Mouse (Mus musculus) neural tube, embryonic 11.5 days (tissue): ENCODE measurements around the gene Foxd2. TPM values are rescaled to one million over a fixed set of nuclear protein-coding genes. Genes with fewer than 3 reads are reported as not detected.
A peak's percentile ranks its signal among the peaks of the same experiment; 100 is the strongest.

ENCODE experiments used
- ATAC-seq: fragments of 200-750 bp; cut with Nextera tagmentation; 2 replicates; pipeline ENCODE4 v1.8.0; 2017; ENCODE audit warnings: moderate number of reproducible peaks, mild to moderate bottlenecking, moderate TSS enrichment, moderate library complexity; ENCODE audit not compliant: insufficient read depth, low FRiP score, low TSS enrichment
- DNase-seq: peaks from one replicate; pipeline ENCODE4 v3.0.0-alpha.2; 2015; ENCODE audit warnings: low spot score
- H3K27ac ChIP-seq: fragments of 300-500 bp; sonication (generic); 2 replicates; pipeline ENCODE4 v1.5.1; 2014; ENCODE audit warnings: low read depth, mild to moderate bottlenecking, low read length
- H3K27me3 ChIP-seq: fragments of 300-500 bp; sonication (generic); 2 replicates; pipeline ENCODE4 v1.6.1; 2014; ENCODE audit warnings: mild to moderate bottlenecking, low read length, mixed read lengths; ENCODE audit not compliant: control insufficient read depth, insufficient read depth
- H3K36me3 ChIP-seq: fragments of 300-500 bp; sonication (generic); 2 replicates; pipeline ENCODE4 v1.6.1; 2014; ENCODE audit warnings: mild to moderate bottlenecking, low read length, moderate library complexity, mixed read lengths; ENCODE audit not compliant: control insufficient read depth, insufficient read depth
- H3K4me1 ChIP-seq: fragments of 300-500 bp; sonication (generic); 2 replicates; pipeline ENCODE4 v1.6.1; 2014; ENCODE audit warnings: low read length, mixed read lengths; ENCODE audit not compliant: control insufficient read depth, insufficient read depth
- H3K4me2 ChIP-seq: fragments of 300-500 bp; sonication (generic); 2 replicates; pipeline ENCODE4 v1.6.1; 2014; ENCODE audit warnings: low read depth, mild to moderate bottlenecking, moderate library complexity
- H3K4me3 ChIP-seq: fragments of 300-500 bp; sonication (generic); 2 replicates; pipeline ENCODE4 v1.5.1; 2014; ENCODE audit warnings: low read depth, low read length
- H3K9ac ChIP-seq: fragments of 300-500 bp; sonication (generic); 2 replicates; pipeline ENCODE4 v1.6.1; 2014; ENCODE audit warnings: mild to moderate bottlenecking, low read length
- H3K9me3 ChIP-seq: fragments of 300-500 bp; sonication (generic); 2 replicates; pipeline ENCODE4 v1.6.1; 2016; ENCODE audit warnings: low read length; ENCODE audit not compliant: control insufficient read depth
- WGBS: fragments of 180-500 bp; shearing (Covaris S2); extraction: QIAGEN DNeasy Blood & Tissue Kit; methylation state at CpG from one replicate; pipeline ENCODE4 v1.1.7; 2014; 5-methylcytosine and 5-hydroxymethylcytosine counted together
- polyA plus RNA-seq: library from polyadenylated mRNA; unstranded; fragments of >200 nt; fragmentation: Nextera tagmentation; extraction: Ambion mirVana; gene quantifications from 2 replicates; pipeline ENCODE4 v1.2.1, GENCODE M21; 2014

Gene Foxd2
- polyA plus RNA-seq, 1 experiment from 2014 or later, result 0.53 TPM

GRCm38 (mm10) chr4:114899885-114900284, 8.8 kb downstream of the Foxd2 start:
- Histone ChIP-seq H3K9me3 (no peaks in the 10 kb centered on the region), H3K9ac (no peak overlapping the region), H3K4me1 (peaks cover 7% of the 10 kb centered on the region; the same call in 1 of the 2 replicates), H3K4me2 (no peak overlapping the region), H3K27ac (no peak overlapping the region), H3K27me3 (peaks cover 70% of the 10 kb centered on the region), H3K36me3 (no peaks in the 10 kb centered on the region), H3K4me3 (no peak overlapping the region)
- 6% methylated on average over 3 of the region's 3 CpGs for WGBS
- ATAC-seq (no peak), DNase-seq (no peak)

- no peak overlapping the region for H3K4me3 ChIP-seq
- WGBS, result 14% methylated on average over 4 of the region's 4 CpGs
- H3K9ac ChIP-seq, result no peak overlapping the region
- no peak overlapping the region for H3K4me2 ChIP-seq
- peaks cover 52% of the 10 kb centered on the region for H3K27me3 ChIP-seq
- ATAC-seq (no peak), DNase-seq (peak; percentile 36)
- no peaks in the 10 kb centered on the region for H3K9me3 ChIP-seq
- no peaks in the 10 kb centered on the region for H3K36me3 ChIP-seq
- no peak overlapping the region for H3K27ac ChIP-seq
- peaks cover 7% of the 10 kb centered on the region; the same call in 1 of the 2 replicates for H3K4me1 ChIP-seq
These were observed 10.8 kb downstream of the Foxd2 start for GRCm38 (mm10) chr4:114897853-114898252.

- no peaks in the 10 kb centered on the region for H3K36me3 ChIP-seq
- no peaks in the 10 kb centered on the region for H3K27me3 ChIP-seq
- 86% methylated on average over 1 of the region's 1 CpGs for WGBS
- H3K4me3 ChIP-seq, result no peak overlapping the region
- H3K4me2 ChIP-seq, result no peak overlapping the region
- no peaks in the 10 kb centered on the region for H3K9me3 ChIP-seq
- ATAC-seq (no peak), DNase-seq (no peak)
- H3K27ac ChIP-seq, result no peak overlapping the region
- no peak overlapping the region for H3K9ac ChIP-seq
- H3K4me1 ChIP-seq, result no peaks in the 10 kb centered on the region
These were observed 26.4 kb downstream of the Foxd2 start for GRCm38 (mm10) chr4:114882232-114882631.

GRCm38 (mm10) chr4:114876441-114876972, 32.2 kb downstream of the Foxd2 start:
- WGBS, result 36% methylated on average over 8 of the region's 8 CpGs
- Histone ChIP-seq H3K4me1 (no peaks in the 10 kb centered on the region), H3K36me3 (no peaks in the 10 kb centered on the region), H3K9me3 (no peaks in the 10 kb centered on the region), H3K27ac (no peak overlapping the region), H3K27me3 (no peaks in the 10 kb centered on the region), H3K4me2 (no peak overlapping the region), H3K9ac (no peak overlapping the region), H3K4me3 (no peak overlapping the region)
- ATAC-seq (no peak), DNase-seq (no peak)

- peak; percentile 40 for DNase-seq
- 48% methylated on average over 11 of the region's 11 CpGs for WGBS
- Histone ChIP-seq H3K9ac (no peak overlapping the region), H3K4me3 (no peak overlapping the region), H3K9me3 (no peaks in the 10 kb centered on the region), H3K4me1 (no peaks in the 10 kb centered on the region), H3K27ac (no peak overlapping the region), H3K36me3 (no peaks in the 10 kb centered on the region), H3K27me3 (no peaks in the 10 kb centered on the region), H3K4me2 (no peak overlapping the region)
- ATAC-seq, result no peak
These were observed 38.7 kb downstream of the Foxd2 start for GRCm38 (mm10) chr4:114869765-114870490.

GRCm38 (mm10) chr4:114863166-114863565, 45.5 kb downstream of the Foxd2 start:
- no peaks in the 10 kb centered on the region for H3K27me3 ChIP-seq
- H3K4me3 ChIP-seq, result no peak overlapping the region
- no peak overlapping the region for H3K9ac ChIP-seq
- DNase-seq, result no peak
- H3K27ac ChIP-seq, result no peak overlapping the region
- ATAC-seq, result no peak
- no peak overlapping the region for H3K4me2 ChIP-seq
- no peaks in the 10 kb centered on the region for H3K4me1 ChIP-seq
- WGBS, result 82% methylated on average over 5 of the region's 5 CpGs
- no peaks in the 10 kb centered on the region for H3K9me3 ChIP-seq
- H3K36me3 ChIP-seq, result no peaks in the 10 kb centered on the region

GRCm38 (mm10) chr4:114858426-114858825, 50.2 kb downstream of the Foxd2 start:
- DNase-seq (no peak), ATAC-seq (no peak)
- Histone ChIP-seq H3K4me1 (no peaks in the 10 kb centered on the region), H3K36me3 (no peaks in the 10 kb centered on the region), H3K9ac (no peak overlapping the region), H3K4me2 (no peak overlapping the region), H3K27ac (no peak overlapping the region), H3K27me3 (no peaks in the 10 kb centered on the region), H3K4me3 (no peak overlapping the region), H3K9me3 (no peaks in the 10 kb centered on the region)
- WGBS, result 68% methylated on average over 5 of the region's 5 CpGs
